Comparison of ENCODE assay signal across 10 mouse cellular contexts in the genomic region with DNA sequence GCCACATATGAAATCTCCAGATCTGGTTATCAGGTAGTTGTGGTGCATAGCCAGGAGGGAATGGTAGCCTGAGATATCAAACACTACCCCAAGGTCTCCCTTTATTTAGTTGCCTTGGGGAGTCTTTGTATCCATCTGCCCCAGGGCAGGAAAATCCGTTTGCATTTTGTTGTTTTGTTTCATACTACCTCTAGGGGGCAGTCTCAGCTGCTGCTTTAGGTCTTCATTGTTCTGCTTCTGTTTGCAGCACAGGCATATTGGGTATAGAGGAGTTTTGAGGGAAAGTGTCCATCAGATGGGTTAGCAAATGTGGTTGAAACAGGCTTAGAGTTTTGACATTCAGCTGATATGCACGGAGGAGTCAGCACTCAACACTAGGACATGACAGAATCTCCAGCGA. TPM values are rescaled to one million over a fixed set of nuclear protein-coding genes. Genes with fewer than 3 reads are reported as not detected.
A peak's percentile ranks its signal among the peaks of the same experiment; 100 is the strongest.
DNase-seq lines count a peak whose midpoint lies in the region; ATAC-seq and TF ChIP-seq lines count a peak whose summit lies in the region.
"Had no signal": no experiment of that assay in that cellular context is flagged by ENCODE, and none has a peak within 500 bp of the region (broad histone marks: within the 10 kb centered on the region; RNA-seq: fewer than 3 reads in every experiment).

No protein-coding gene starts in this region.

- H3K4me1 ChIP-seq in thymus, adult 2 months (replicated peaks; ENCODE audit: control insufficient read depth, insufficient read depth, low read length): no peaks in the 10 kb centered on the region
- H3K4me1 ChIP-seq: lung, embryonic 15.5 days had no signal

- no peak overlapping the region for H3K4me3 ChIP-seq in thymus, adult 2 months (ENCODE audit: control insufficient read depth, insufficient read depth, low read length)
- H3K4me3 ChIP-seq: lung, embryonic 15.5 days had no signal

- 71% methylated on average over 3 of the region's 3 CpGs for WGBS in thymus, adult 2 months

- H3K36me3 ChIP-seq in thymus, adult 2 months (ENCODE audit: control insufficient read depth, insufficient read depth, low read length): no peaks in the 10 kb centered on the region
- H3K36me3 ChIP-seq: lung, embryonic 15.5 days had no signal

- intact Hi-C loops in left cerebral cortex, postnatal 36 days (cut with DNase I): loop anchor here (5.0 kb wide), 1 partner anchor 339 kb away; no protein-coding TSS in a partner anchor

- no peak for TF ChIP-seq POLR2A in thymus, adult 2 months (IDR thresholded peaks at IDR 0.05; ENCODE audit: control insufficient read depth, extremely low read depth, insufficient read depth, low read length, poor library complexity)

- no peaks in the 10 kb centered on the region for H3K27me3 ChIP-seq in thymus, adult 2 months (ENCODE audit: control insufficient read depth, insufficient read depth, low read length)
- H3K27me3 ChIP-seq: lung, embryonic 15.5 days had no signal

- no peak for TF ChIP-seq CTCF in thymus, adult 2 months (IDR thresholded peaks at IDR 0.05; ENCODE audit: borderline replicate concordance, control insufficient read depth, extremely low read depth, insufficient read depth, low read length, poor library complexity)

- no peak for DNase-seq in frontal cortex, postnatal 14 days (ENCODE audit: low spot score in 2 of 2)
- DNase-seq in thymus, postnatal 0 days (ENCODE audit: low spot score): peak; percentile 32
- no peak for DNase-seq in thymus, adult 2 months
- DNase-seq in right cerebral cortex, postnatal 25 days: no peak
- DNase-seq in adrenal gland, postnatal 36 days: no peak
- no peak for DNase-seq in left cerebral cortex, postnatal 36 days (ENCODE audit: low spot score in 2 of 2)

- ATAC-seq in frontal cortex, adult (ENCODE audit: low TSS enrichment): peak; percentile 52
- peak; percentile 52; the same call in 1 of the 2 replicates for ATAC-seq in granulocyte monocyte progenitor cell, adult 5-6 weeks (replicated peaks; ENCODE audit: poor library complexity, severe bottlenecking)
- ATAC-seq: forebrain, embryonic 16.5 days had no signal

- no peak overlapping the region for H3K27ac ChIP-seq in thymus, adult 2 months (ENCODE audit: control insufficient read depth, insufficient read depth, low read length)
- H3K27ac ChIP-seq: lung, embryonic 15.5 days had no signal

RNA-seq across cellular contexts. Expression of gene D430042O09Rik, which starts 40.5 kb away (rescaled TPM):
- polyA plus RNA-seq in thymus, postnatal 0 days (2015; fragmentation: Nextera tagmentation; extraction: Ambion mirVana): 4.0 and 4.1 TPM in 2 replicates
- polyA plus RNA-seq in thymus, adult 2 months (2012; rRNA removed): 22.3 and 22.4 TPM in 2 replicates
- 11.9 and 21.9 TPM in 2 replicates for total RNA-seq in granulocyte monocyte progenitor cell, adult 5-6 weeks (2014; fragmentation: Nextera tagmentation)
- 6.3 and 9.8 TPM in 2 replicates for total RNA-seq in granulocyte monocyte progenitor cell, adult 5-6 weeks (2017)
- total RNA-seq in adrenal gland, postnatal 36 days (2021): 10 to 100 TPM; 23.2 to 25.4 TPM
- 10 to 100 TPM; 19.2 to 27.9 TPM for total RNA-seq in left cerebral cortex, postnatal 36 days (2021)

RNA-seq across cellular contexts. Expression of gene Gtf3c1, which starts 40.6 kb away (rescaled TPM):
- polyA plus RNA-seq in thymus, postnatal 0 days (2015; fragmentation: Nextera tagmentation; extraction: Ambion mirVana): 15.5 and 16.3 TPM in 2 replicates
- 94.4 and 97.0 TPM in 2 replicates for polyA plus RNA-seq in thymus, adult 2 months (2012; rRNA removed)
- 33.4 and 34.6 TPM in 2 replicates for total RNA-seq in granulocyte monocyte progenitor cell, adult 5-6 weeks (2014; fragmentation: Nextera tagmentation)
- 35.2 and 47.4 TPM in 2 replicates for total RNA-seq in granulocyte monocyte progenitor cell, adult 5-6 weeks (2017)
- 10 to 100 TPM; 70.2 to 72.3 TPM for total RNA-seq in adrenal gland, postnatal 36 days (2021)
- 100 to 1,000 TPM in 1 of 2 experiments, 10 to 100 TPM in 1; 92.2 to 103 TPM for total RNA-seq in left cerebral cortex, postnatal 36 days (2021)
